Mouse (Mus musculus) kidney, postnatal 0 days (tissue): ENCODE measurements around the gene Hdac5. TPM values are rescaled to one million over a fixed set of nuclear protein-coding genes. Genes with fewer than 3 reads are reported as not detected.

Experiments used
- ATAC-seq: fragments of 200-750 bp; cut with Nextera tagmentation; replicated peaks from 2 replicates; pipeline ENCODE4 v1.8.0; 2017; ENCODE audit warnings: low read depth, moderate number of reproducible peaks, moderate TSS enrichment, moderate library complexity; ENCODE audit not compliant: low FRiP score
- DNase-seq: peaks from one replicate; pipeline ENCODE4 v3.0.0-alpha.2; 2016; ENCODE audit warnings: low spot score
- H3K27ac ChIP-seq: fragments of 300-500 bp; sonication (generic); 2 replicates; pipeline ENCODE4 v1.5.1; 2014; ENCODE audit warnings: mild to moderate bottlenecking
- H3K27me3 ChIP-seq: fragments of 300-500 bp; sonication (generic); 2 replicates; pipeline ENCODE4 v1.6.1; 2014; ENCODE audit warnings: low read length, mixed read lengths; ENCODE audit not compliant: insufficient read depth
- H3K36me3 ChIP-seq: fragments of 300-500 bp; sonication (generic); 2 replicates; pipeline ENCODE4 v1.6.1; 2014; ENCODE audit warnings: low read length, mixed read lengths; ENCODE audit not compliant: insufficient read depth
- H3K4me1 ChIP-seq: fragments of 300-500 bp; sonication (generic); replicated peaks from 2 replicates; pipeline ENCODE4 v1.6.1; 2014; ENCODE audit warnings: antibody characterized with exemption, low read length, mixed read lengths; ENCODE audit not compliant: insufficient read depth
- H3K4me2 ChIP-seq: fragments of 300-500 bp; sonication (generic); 2 replicates; pipeline ENCODE4 v1.6.1; 2014; ENCODE audit warnings: mild to moderate bottlenecking, low read length, moderate library complexity, mixed read lengths
- H3K4me3 ChIP-seq: fragments of 300-500 bp; sonication (generic); replicated peaks from 2 replicates; pipeline ENCODE4 v1.5.1; 2014; ENCODE audit warnings: low read depth, low read length
- H3K9ac ChIP-seq: fragments of 300-500 bp; sonication (generic); 2 replicates; pipeline ENCODE4 v1.6.1; 2014; ENCODE audit warnings: low read depth, low read length
- H3K9me3 ChIP-seq: fragments of 300-500 bp; sonication (generic); replicated peaks from 2 replicates; pipeline ENCODE4 v1.6.1; 2016; ENCODE audit warnings: low read length, inconsistent platforms, mixed read lengths
- CTCF ChIP-seq: IDR thresholded peaks from 2 replicates; pipeline ENCODE4 v1.5.1; 2016; ENCODE audit warnings: antibody characterized with exemption, low read depth, mild to moderate bottlenecking, moderate library complexity
- WGBS: fragments of 180-500 bp; shearing (Covaris S2); extraction: QIAGEN DNeasy Blood & Tissue Kit; methylation state at CpG from one replicate; pipeline ENCODE4 v1.1.7; 2014; 5-methylcytosine and 5-hydroxymethylcytosine counted together
- polyA plus RNA-seq: library from polyadenylated mRNA; unstranded; fragments of >200 nt; fragmentation: Nextera tagmentation; extraction: Ambion mirVana; gene quantifications from 2 replicates; pipeline ENCODE4 v1.2.1, GENCODE M21; 2015

Hdac5 gene
- polyA plus RNA-seq, 1 experiment from 2014 or later: 39.3 TPM

DNA sequence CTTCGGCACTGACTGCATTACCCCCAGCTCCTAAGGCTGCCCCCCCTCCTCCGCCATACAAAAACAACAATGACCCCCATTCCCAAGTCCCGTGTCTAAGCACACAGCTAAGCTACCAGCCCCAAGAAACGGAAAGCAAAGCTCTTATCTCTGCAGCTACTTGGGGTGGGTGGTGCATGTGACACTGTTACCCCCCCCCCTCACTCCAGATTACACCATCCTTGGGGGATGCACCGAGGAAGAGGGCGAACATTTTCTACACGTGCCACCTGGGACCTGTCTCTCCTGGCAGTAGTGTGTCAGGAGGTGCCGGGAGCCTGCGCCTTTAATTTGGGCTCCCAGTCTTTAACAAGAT is 1.8 kb downstream of the Hdac5 start:
- peak overlapping the region; percentile 95; the same call in 1 of the 2 replicates for H3K4me3 ChIP-seq
- no peak for ATAC-seq
- no peak for DNase-seq
- no peaks in the 10 kb centered on the region for H3K9me3 ChIP-seq
- H3K9ac ChIP-seq: 0 out of 2 replicates have a peak overlapping the region, but pooled peaks have one; percentile 18
- peaks cover 19% of the 10 kb centered on the region for H3K4me1 ChIP-seq
- no peaks in the 10 kb centered on the region for H3K36me3 ChIP-seq
- no peak for TF ChIP-seq CTCF
- WGBS: 30% methylated on average over 9 of the region's 9 CpGs
- no peak overlapping the region for H3K27ac ChIP-seq
- H3K4me2 ChIP-seq: peak overlapping the region; percentile 88
- H3K27me3 ChIP-seq: no peaks in the 10 kb centered on the region

DNA sequence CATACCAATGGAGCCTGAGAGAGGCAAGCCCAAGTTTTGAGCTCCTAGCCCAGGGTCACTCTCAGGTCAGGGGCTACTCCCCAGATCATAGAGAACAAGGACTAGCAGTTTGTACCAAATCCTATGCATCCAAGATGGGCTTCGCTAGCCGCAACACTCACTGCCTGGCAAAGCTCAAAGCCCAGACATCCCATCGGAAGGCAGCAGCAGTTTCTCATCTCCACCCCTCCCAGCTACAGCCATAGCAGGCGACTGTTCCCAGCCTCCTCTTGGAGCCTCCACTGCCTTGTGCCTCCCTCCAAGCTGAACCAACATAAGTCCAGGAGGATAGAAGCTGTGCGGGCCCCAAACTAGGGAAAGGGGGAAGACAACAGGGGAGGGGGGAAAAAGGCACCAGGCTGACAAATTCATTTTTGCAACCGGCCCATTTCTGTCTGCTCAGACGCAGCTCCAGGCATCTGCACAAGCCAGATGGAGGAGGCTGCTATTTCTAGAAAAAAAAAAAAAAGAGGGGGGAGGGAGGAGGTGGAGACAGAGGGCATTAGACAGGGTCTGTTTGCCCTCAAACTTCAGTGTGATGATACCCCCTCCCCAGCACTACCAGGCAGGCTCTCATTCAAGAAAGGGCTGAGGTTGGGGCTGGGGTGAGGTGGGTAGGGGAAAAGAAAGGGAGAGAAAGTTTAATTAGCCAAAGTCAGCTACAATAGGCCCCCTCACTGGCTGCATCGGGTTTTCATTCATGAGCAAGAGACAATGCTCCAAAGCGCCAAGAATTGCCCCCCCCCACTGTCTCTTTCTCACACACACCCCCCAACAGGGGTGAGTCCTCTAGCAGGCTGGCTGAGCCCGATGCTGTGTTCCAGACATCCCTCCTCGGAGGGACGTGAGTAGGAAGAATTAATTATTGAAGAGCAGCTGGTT is 2.4 kb downstream of the Hdac5 start:
- no peak overlapping the region for H3K27ac ChIP-seq

DNA sequence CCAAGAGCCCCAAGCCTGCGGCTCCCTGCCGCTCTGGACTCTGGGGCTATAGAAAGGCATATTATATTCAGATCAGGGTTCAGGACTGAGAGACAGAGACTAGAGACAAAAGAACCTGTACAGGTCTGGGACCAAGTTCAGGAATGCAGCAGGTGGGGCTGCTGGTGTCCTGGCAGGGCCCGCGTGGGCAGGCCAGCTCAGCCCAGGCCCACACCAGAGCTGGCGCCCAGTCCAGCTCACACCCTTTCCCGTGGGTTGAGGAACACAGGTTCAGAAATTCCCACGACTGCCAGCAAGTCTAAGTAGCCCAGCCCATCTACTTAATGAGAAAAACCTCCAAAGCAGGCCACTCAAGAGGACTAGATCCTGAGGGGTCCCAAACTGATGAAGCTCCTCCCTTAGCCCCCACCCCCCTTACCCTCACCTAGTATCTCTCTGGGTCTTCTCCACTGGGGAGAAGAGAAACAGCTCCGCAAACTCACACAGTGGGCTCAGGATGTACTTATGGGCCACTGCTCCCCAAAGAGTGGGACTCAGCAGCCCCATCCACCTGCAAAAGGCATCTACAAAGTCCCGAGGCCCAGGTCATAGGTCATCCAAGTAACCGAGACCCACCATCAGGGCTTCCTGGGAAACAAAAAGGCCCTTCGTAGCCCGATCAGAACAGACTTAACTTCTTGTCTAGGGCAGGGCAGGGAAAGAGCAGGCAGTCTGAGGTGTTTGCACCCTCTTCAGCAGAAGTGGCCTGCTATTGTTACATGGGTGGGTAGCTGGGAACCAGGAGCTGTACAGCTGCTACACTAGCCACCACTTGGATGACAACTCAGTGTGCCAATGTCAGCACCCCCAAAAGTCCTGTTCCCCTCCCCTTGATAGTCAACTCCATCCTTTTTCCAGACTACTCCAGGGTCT is 3.6 kb downstream of the Hdac5 start:
- no peak overlapping the region for H3K4me2 ChIP-seq
- H3K9ac ChIP-seq: no peak overlapping the region

More for the DNA sequence above, 2.4 kb downstream of the Hdac5 start:
- WGBS: 29% methylated on average over 12 of the region's 12 CpGs
- Histone ChIP-seq H3K4me1 (peaks cover 22% of the 10 kb centered on the region), H3K36me3 (no peaks in the 10 kb centered on the region), H3K4me3 (peak overlapping the region; percentile 95; the same call in 1 of the 2 replicates), H3K9ac (no peak overlapping the region), H3K9me3 (no peaks in the 10 kb centered on the region), H3K4me2 (peak overlapping the region; percentile 88), H3K27me3 (no peaks in the 10 kb centered on the region)
- no peak for ATAC-seq
- TF ChIP-seq CTCF: no peak
- DNase-seq: no peak

DNA sequence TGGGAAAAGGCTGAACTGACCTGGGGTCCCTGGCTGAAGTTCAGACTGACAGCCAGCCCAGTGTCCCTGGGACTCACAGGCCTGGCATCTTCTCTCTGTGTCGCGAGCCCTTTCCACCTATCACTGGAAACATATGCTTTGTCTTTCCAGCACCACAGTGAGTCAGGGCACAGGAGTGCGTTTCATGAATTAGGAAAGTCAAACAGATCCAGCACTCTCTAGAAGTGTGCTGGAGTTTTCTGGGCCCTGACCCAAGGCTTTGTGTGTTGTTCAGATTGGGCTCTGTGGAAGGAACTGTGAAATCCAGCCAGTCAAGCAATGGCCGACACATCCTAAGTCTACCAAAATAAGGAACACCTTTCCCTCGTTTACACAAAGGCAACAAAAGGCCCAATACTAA is 4.7 kb downstream of the Hdac5 start:
- no peak overlapping the region for H3K27ac ChIP-seq
- WGBS: 74% methylated on average over 5 of the region's 5 CpGs
- ATAC-seq: no peak

More for the DNA sequence above, 3.6 kb downstream of the Hdac5 start:
- WGBS: 78% methylated on average over 12 of the region's 12 CpGs
- Histone ChIP-seq H3K4me3 (no peak overlapping the region), H3K9me3 (no peaks in the 10 kb centered on the region), H3K27me3 (no peaks in the 10 kb centered on the region), H3K36me3 (0 out of 2 replicates have a peak, but pooled peaks cover 7% of the 10 kb centered on the region), H3K27ac (no peak overlapping the region), H3K4me1 (peaks cover 33% of the 10 kb centered on the region)
- DNase-seq: no peak
- ATAC-seq: no peak
- no peak for TF ChIP-seq CTCF

DNA sequence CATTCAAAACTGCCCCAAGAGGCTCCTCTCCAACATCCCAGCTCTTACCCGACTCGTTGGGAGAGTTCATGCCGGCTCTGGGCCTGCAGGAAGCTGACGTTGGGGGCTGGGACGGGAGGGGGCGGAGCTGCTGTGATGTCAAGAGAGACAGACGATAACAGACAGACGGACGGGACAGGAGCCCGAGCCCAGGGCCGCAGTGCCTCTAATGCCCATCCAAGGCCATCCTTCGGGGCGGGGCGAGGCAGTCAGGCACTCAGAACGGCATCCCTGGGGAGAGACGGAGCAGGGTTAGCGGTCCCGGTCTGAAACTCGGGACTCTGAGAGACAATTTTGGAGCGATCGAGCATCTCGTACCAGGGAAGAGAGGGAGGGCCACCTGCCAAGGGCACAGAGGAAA is 5.3 kb downstream of the Hdac5 start:
- Histone ChIP-seq H3K9ac (peak overlapping the region; percentile 31; the same call in 1 of the 2 replicates), H3K4me3 (no peak overlapping the region), H3K27me3 (no peaks in the 10 kb centered on the region), H3K9me3 (no peaks in the 10 kb centered on the region), H3K4me2 (peak overlapping the region; percentile 50), H3K4me1 (peaks cover 42% of the 10 kb centered on the region), H3K27ac (no peak overlapping the region), H3K36me3 (0 out of 2 replicates have a peak, but pooled peaks cover 9% of the 10 kb centered on the region)
- 13% methylated on average over 22 of the region's 22 CpGs for WGBS
- ATAC-seq (no peak), DNase-seq (no peak)
- no peak for TF ChIP-seq CTCF

More for the DNA sequence above, 4.7 kb downstream of the Hdac5 start:
- Histone ChIP-seq H3K9ac (no peak overlapping the region; the same call in 1 of the 2 replicates), H3K27me3 (no peaks in the 10 kb centered on the region), H3K4me2 (no peak overlapping the region), H3K4me1 (peaks cover 41% of the 10 kb centered on the region), H3K4me3 (no peak overlapping the region), H3K9me3 (no peaks in the 10 kb centered on the region), H3K36me3 (0 out of 2 replicates have a peak, but pooled peaks cover 9% of the 10 kb centered on the region)
- no peak for DNase-seq
- TF ChIP-seq CTCF: no peak

DNA sequence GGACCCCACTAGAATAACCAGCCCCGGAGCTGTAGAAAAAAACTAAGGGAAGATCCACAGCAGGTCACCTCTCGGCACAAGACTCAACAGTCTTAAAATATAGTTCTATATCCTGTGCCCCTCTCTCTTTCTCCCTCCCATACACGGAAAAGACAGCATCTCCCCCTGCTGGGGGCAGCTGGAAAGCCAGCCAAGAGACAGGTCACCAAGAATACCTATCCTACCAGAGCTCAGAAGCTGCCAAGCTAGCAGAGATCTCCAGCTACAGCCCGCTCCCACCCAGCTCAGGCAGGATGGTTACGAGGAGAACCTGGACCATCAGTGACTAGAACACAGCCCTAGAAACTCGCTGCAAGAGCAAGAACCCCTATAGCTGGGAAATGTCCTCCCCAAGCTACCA is 6.8 kb downstream of the Hdac5 start:
- ATAC-seq: no peak
- DNase-seq: peak; percentile 79
- Histone ChIP-seq H3K4me2 (no peak overlapping the region), H3K9me3 (no peaks in the 10 kb centered on the region), H3K36me3 (0 out of 2 replicates have a peak, but pooled peaks cover 9% of the 10 kb centered on the region), H3K27me3 (no peaks in the 10 kb centered on the region), H3K4me3 (no peak overlapping the region), H3K9ac (no peak overlapping the region), H3K4me1 (peaks cover 50% of the 10 kb centered on the region), H3K27ac (no peak overlapping the region)
- TF ChIP-seq CTCF: peak; percentile 77
- WGBS: 37% methylated on average over 6 of the region's 6 CpGs
